In genomic region chr7:19096421-19096976, GRCm38 (mm10) we compare ENCODE assay signal across 9 mouse cellular contexts. TPM values are rescaled to one million over a fixed set of nuclear protein-coding genes. Genes with fewer than 3 reads are reported as not detected.
DNase-seq lines count a peak whose midpoint lies in the region; ATAC-seq and TF ChIP-seq lines count a peak whose summit lies in the region.
"Had no signal": no experiment of that assay in that cellular context is flagged by ENCODE, and none has a peak within 500 bp of the region (broad histone marks: within the 10 kb centered on the region; RNA-seq: fewer than 3 reads in every experiment).

No protein-coding gene starts in this region.

- TF ChIP-seq EP300 in stomach, postnatal 0 days (optimal IDR thresholded peaks at IDR 0.05) = no peak

- peaks cover 37% of the 10 kb centered on the region for H3K27me3 ChIP-seq in megakaryocyte, embryonic 14.5 days (replicated peaks)
- H3K27me3 ChIP-seq in liver, embryonic 13.5 days = peaks cover 86% of the 10 kb centered on the region
- no peaks in the 10 kb centered on the region for H3K27me3 ChIP-seq in stomach, postnatal 0 days (ENCODE audit: control insufficient read depth, insufficient read depth, low read length)

- ATAC-seq in megakaryocyte, adult 5-6 weeks (ENCODE audit: poor library complexity, severe bottlenecking) = no peak
- no peak for ATAC-seq in liver, embryonic 13.5 days (ENCODE audit: low read depth)
- no peak for ATAC-seq in stomach, postnatal 0 days (ENCODE audit: low FRiP score, low TSS enrichment)

- H3K27ac ChIP-seq in liver, embryonic 13.5 days = no peak overlapping the region
- no peak overlapping the region for H3K27ac ChIP-seq in stomach, postnatal 0 days (replicated peaks)

- H3K4me1 ChIP-seq in megakaryocyte, embryonic 14.5 days = peaks cover 76% of the 10 kb centered on the region
- H3K4me1 ChIP-seq in liver, embryonic 13.5 days (replicated peaks) = peaks cover 59% of the 10 kb centered on the region
- peaks cover 7% of the 10 kb centered on the region; the same call in 1 of the 2 replicates for H3K4me1 ChIP-seq in stomach, postnatal 0 days (replicated peaks; ENCODE audit: control insufficient read depth, insufficient read depth)

- 53% methylated on average over 5 of the region's 5 CpGs for WGBS in liver, embryonic 13.5 days (ENCODE audit: insufficient replicate concordance)
- 65% methylated on average over 4 of the region's 5 CpGs for WGBS in stomach, postnatal 0 days

- H3K4me2 ChIP-seq in liver, embryonic 13.5 days = peak overlapping the region; percentile 97
- H3K4me2 ChIP-seq in stomach, postnatal 0 days (replicated peaks; ENCODE audit: low read depth) = peak overlapping the region; percentile 83

- DNase-seq in adrenal gland, adult 2 months = peak; percentile 17
- no peak for DNase-seq in adrenal gland, adult 8-10 months
- no peak for DNase-seq in liver, embryonic 13.5 days
- no peak for DNase-seq in stomach, postnatal 0 days (ENCODE audit: low spot score)
- no peak for DNase-seq in spleen, postnatal 4 days (ENCODE audit: low spot score in 2 of 2)
- DNase-seq in testis, postnatal 14 days (ENCODE audit: low spot score) = no peak
- DNase-seq: thymus, postnatal 14 days had no signal

- TF ChIP-seq CTCF in stomach, postnatal 0 days (IDR thresholded peaks at IDR 0.05; ENCODE audit: low read depth) = no peak

- H3K4me3 ChIP-seq in megakaryocyte, embryonic 14.5 days (replicated peaks) = peak overlapping the region; percentile 93
- peak overlapping the region; percentile 68; the same call in 1 of the 2 replicates for H3K4me3 ChIP-seq in liver, embryonic 13.5 days (replicated peaks)
- H3K4me3 ChIP-seq in stomach, postnatal 0 days (ENCODE audit: low read depth, low read length) = peak overlapping the region; percentile 70

- H3K36me3 ChIP-seq in megakaryocyte, embryonic 14.5 days (replicated peaks; ENCODE audit: low read length) = peaks cover 21% of the 10 kb centered on the region
- H3K36me3 ChIP-seq in liver, embryonic 13.5 days = no peaks in the 10 kb centered on the region
- peaks cover 9% of the 10 kb centered on the region; the same call in 1 of the 2 replicates for H3K36me3 ChIP-seq in stomach, postnatal 0 days (ENCODE audit: control insufficient read depth, insufficient read depth, low read length)

- no peaks in the 10 kb centered on the region for H3K9me3 ChIP-seq in megakaryocyte, embryonic 14.5 days
- H3K9me3 ChIP-seq in liver, embryonic 13.5 days (replicated peaks) = no peaks in the 10 kb centered on the region
- H3K9me3 ChIP-seq in stomach, postnatal 0 days (ENCODE audit: control insufficient read depth, low read length) = no peaks in the 10 kb centered on the region

- peak overlapping the region; percentile 31; the same call in 1 of the 2 replicates for H3K9ac ChIP-seq in liver, embryonic 13.5 days
- H3K9ac ChIP-seq in stomach, postnatal 0 days (ENCODE audit: low read length) = peak overlapping the region; percentile 82

RNA-seq across cellular contexts. Expression of gene Six5, which starts 2.1 kb away (rescaled TPM):
- 10 to 100 TPM; 12.6 to 16.1 TPM for total RNA-seq in adrenal gland, adult 2 months (2021)
- polyA plus RNA-seq in adrenal gland, adult 2 months (2012; rRNA removed) = 77.3 and 86.0 TPM in 2 replicates
- 10 to 100 TPM; 16.8 to 27.8 (median 20.2) TPM for total RNA-seq in adrenal gland, adult 8-10 months (2022)
- 11.5 and 23.2 TPM in 2 replicates for polyA plus RNA-seq in megakaryocyte, embryonic 14.5 days (2012; ENCODE audit: insufficient read depth, low replicate concordance)
- total RNA-seq in megakaryocyte, adult 5-6 weeks (2015) = 0.18 TPM in 1 of 2 replicates, not detected in the other
- total RNA-seq in megakaryocyte, adult 5-6 weeks (2017) = 0.04 and 0.07 TPM in 2 replicates
- 0.67 and 0.82 TPM in 2 replicates for polyA plus RNA-seq in liver, embryonic 13.5 days (2015; fragmentation: Nextera tagmentation; extraction: Ambion mirVana)
- polyA plus RNA-seq in stomach, postnatal 0 days (2015; fragmentation: Nextera tagmentation; extraction: Ambion mirVana) = 6.1 and 7.7 TPM in 2 replicates

RNA-seq across cellular contexts. Expression of gene Dmpk, which starts 12.8 kb away (rescaled TPM):
- 100 to 1,000 TPM; 130 to 142 TPM for total RNA-seq in adrenal gland, adult 2 months (2021)
- 743 and 836 TPM in 2 replicates for polyA plus RNA-seq in adrenal gland, adult 2 months (2012; rRNA removed)
- 100 to 1,000 TPM; 118 to 287 (median 209) TPM for total RNA-seq in adrenal gland, adult 8-10 months (2022)
- 7.7 and 25.2 TPM in 2 replicates for polyA plus RNA-seq in megakaryocyte, embryonic 14.5 days (2012; ENCODE audit: insufficient read depth, low replicate concordance)
- total RNA-seq in megakaryocyte, adult 5-6 weeks (2015) = 2.2 and 5.4 TPM in 2 replicates
- total RNA-seq in megakaryocyte, adult 5-6 weeks (2017) = 2.7 and 3.1 TPM in 2 replicates
- 8.5 and 10.1 TPM in 2 replicates for polyA plus RNA-seq in liver, embryonic 13.5 days (2015; fragmentation: Nextera tagmentation; extraction: Ambion mirVana)
- 91.3 and 103 TPM in 2 replicates for polyA plus RNA-seq in stomach, postnatal 0 days (2015; fragmentation: Nextera tagmentation; extraction: Ambion mirVana)

RNA-seq across cellular contexts. Expression of gene Dmwd, which starts 20.5 kb away (rescaled TPM):
- total RNA-seq in adrenal gland, adult 2 months (2021) = 10 to 100 TPM; 44.2 to 58.5 TPM
- polyA plus RNA-seq in adrenal gland, adult 2 months (2012; rRNA removed) = 144 and 152 TPM in 2 replicates
- total RNA-seq in adrenal gland, adult 8-10 months (2022) = 10 to 100 TPM; 54.9 to 74.1 (median 62.4) TPM
- 13.4 and 30.3 TPM in 2 replicates for polyA plus RNA-seq in megakaryocyte, embryonic 14.5 days (2012; ENCODE audit: insufficient read depth, low replicate concordance)
- total RNA-seq in megakaryocyte, adult 5-6 weeks (2015) = 4.1 and 6.2 TPM in 2 replicates
- 1.0 and 1.3 TPM in 2 replicates for total RNA-seq in megakaryocyte, adult 5-6 weeks (2017)
- 3.2 and 4.2 TPM in 2 replicates for polyA plus RNA-seq in liver, embryonic 13.5 days (2015; fragmentation: Nextera tagmentation; extraction: Ambion mirVana)
- 4.5 and 7.0 TPM in 2 replicates for polyA plus RNA-seq in stomach, postnatal 0 days (2015; fragmentation: Nextera tagmentation; extraction: Ambion mirVana)

RNA-seq across cellular contexts. Expression of gene Gm4969, which starts 21.7 kb away (rescaled TPM):
- not detected for total RNA-seq in adrenal gland, adult 2 months (2021)
- polyA plus RNA-seq in adrenal gland, adult 2 months (2012; rRNA removed) = 0.04 TPM in 1 of 2 replicates, not detected in the other
- total RNA-seq in adrenal gland, adult 8-10 months (2022) = not detected
- polyA plus RNA-seq in megakaryocyte, embryonic 14.5 days (2012; ENCODE audit: insufficient read depth, low replicate concordance) = not detected in 2 replicates
- 0.05 TPM in 1 of 2 replicates, not detected in the other for total RNA-seq in megakaryocyte, adult 5-6 weeks (2015)
- 0.29 TPM in 1 of 2 replicates, not detected in the other for total RNA-seq in megakaryocyte, adult 5-6 weeks (2017)
- polyA plus RNA-seq in liver, embryonic 13.5 days (2015; fragmentation: Nextera tagmentation; extraction: Ambion mirVana) = 0.17 and 0.30 TPM in 2 replicates
- 0.72 and 0.76 TPM in 2 replicates for polyA plus RNA-seq in stomach, postnatal 0 days (2015; fragmentation: Nextera tagmentation; extraction: Ambion mirVana)

RNA-seq across cellular contexts. Expression of gene Fbxo46, which starts 23.2 kb away (rescaled TPM):
- 10 to 100 TPM; 11.9 to 12.8 TPM for total RNA-seq in adrenal gland, adult 2 months (2021)
- polyA plus RNA-seq in adrenal gland, adult 2 months (2012; rRNA removed) = 12.8 and 13.5 TPM in 2 replicates
- 10 to 100 TPM; 13.6 to 17.6 (median 16.1) TPM for total RNA-seq in adrenal gland, adult 8-10 months (2022)
- 28.9 and 35.0 TPM in 2 replicates for polyA plus RNA-seq in megakaryocyte, embryonic 14.5 days (2012; ENCODE audit: insufficient read depth, low replicate concordance)
- 1.5 and 1.9 TPM in 2 replicates for total RNA-seq in megakaryocyte, adult 5-6 weeks (2015)
- total RNA-seq in megakaryocyte, adult 5-6 weeks (2017) = 6.5 and 6.9 TPM in 2 replicates
- polyA plus RNA-seq in liver, embryonic 13.5 days (2015; fragmentation: Nextera tagmentation; extraction: Ambion mirVana) = 5.6 and 6.4 TPM in 2 replicates
- 6.5 and 6.7 TPM in 2 replicates for polyA plus RNA-seq in stomach, postnatal 0 days (2015; fragmentation: Nextera tagmentation; extraction: Ambion mirVana)
